Mouse (Mus musculus) E14TG2a.4 (cell line): Measurements from ENCODE around the gene Ubl7.

Source experiments
- CTCF ChIP-seq: conservative IDR thresholded peaks from 2 replicates; pipeline ENCODE4 v1.5.1; 2014; ENCODE audit warnings: low read length
- NANOG ChIP-seq: IDR thresholded peaks from 2 replicates; pipeline ENCODE4 v1.6.1; 2014; ENCODE audit warnings: borderline replicate concordance, low read length, mixed read lengths
- POU5F1 ChIP-seq: IDR thresholded peaks from 2 replicates; pipeline ENCODE4 v1.6.1; 2014; ENCODE audit warnings: low read length, borderline replicate concordance

GRCm38 (mm10) chr9:57904250-57904644 is 6.5 kb upstream of the Ubl7 start:
- TF ChIP-seq CTCF (no peak), POU5F1 (no peak), NANOG (no peak)
